In genomic region chr5:66676457-66677117, GRCm38 (mm10) we compare ENCODE assay signal across 8 mouse cellular contexts. TPM values are rescaled to one million over a fixed set of nuclear protein-coding genes. Genes with fewer than 3 reads are reported as not detected.
A peak's percentile ranks its signal among the peaks of the same experiment; 100 is the strongest.
DNase-seq lines count a peak whose midpoint lies in the region; ATAC-seq and TF ChIP-seq lines count a peak whose summit lies in the region.

No protein-coding gene starts in this region.

- peak overlapping the region; percentile 90 for H3K27ac ChIP-seq in hindbrain, postnatal 0 days
- H3K27ac ChIP-seq in midbrain, embryonic 10.5 days (replicated peaks), result peak overlapping the region; percentile 88
- H3K27ac ChIP-seq in testis, adult 2 months (ENCODE audit: control insufficient read depth, insufficient read depth, low read depth, low read length), result peak overlapping the region; percentile 30; the same call in 1 of the 2 replicates

- no peak for TF ChIP-seq CTCF in hindbrain, postnatal 0 days (IDR thresholded peaks at IDR 0.05; ENCODE audit: low read depth)
- TF ChIP-seq CTCF in testis, adult 2 months (IDR thresholded peaks at IDR 0.05; ENCODE audit: control insufficient read depth, insufficient read depth, insufficient replicate concordance, low read depth, low read length), result no peak

- H3K27me3 ChIP-seq in hindbrain, postnatal 0 days (ENCODE audit: insufficient read depth, low read length), result no peaks in the 10 kb centered on the region
- H3K27me3 ChIP-seq in midbrain, embryonic 10.5 days (ENCODE audit: low read depth, poor library complexity, severe bottlenecking), result peaks cover 32% of the 10 kb centered on the region
- no peaks in the 10 kb centered on the region for H3K27me3 ChIP-seq in testis, adult 2 months (ENCODE audit: control insufficient read depth, insufficient read depth, low read length)

- TF ChIP-seq POLR2A in testis, adult 2 months (IDR thresholded peaks at IDR 0.05; ENCODE audit: control insufficient read depth, low read depth, low read length), result no peak; the same call in 1 of the 2 replicates

- no peaks in the 10 kb centered on the region for H3K4me1 ChIP-seq in hindbrain, postnatal 0 days (ENCODE audit: insufficient read depth, low read length)
- H3K4me1 ChIP-seq in midbrain, embryonic 10.5 days, result peaks cover 47% of the 10 kb centered on the region
- peaks cover 11% of the 10 kb centered on the region for H3K4me1 ChIP-seq in testis, adult 2 months (ENCODE audit: control insufficient read depth, insufficient read depth, low read length)

- under 1% methylated on average over 48 of the region's 51 CpGs for WGBS in hindbrain, postnatal 0 days
- under 1% methylated on average over 51 of the region's 51 CpGs for WGBS in midbrain, embryonic 10.5 days

- intact Hi-C loops in left cerebral cortex, postnatal 25 days (cut with DNase I), result loop anchor here (1.0 to 10.0 kb wide), 3 partner anchors 56 to 412 kb away; no protein-coding TSS in a partner anchor

- DNase-seq in CD4-positive, CD25-positive, alpha-beta regulatory T cell, adult 2 months (ENCODE audit: low read depth, low spot score), result peak; percentile 4
- DNase-seq in cerebellum, adult 11-12 months, result peak; percentile 81
- peak; percentile 54 to 75 for DNase-seq in frontal cortex, adult 2 months (ENCODE audit: extremely low spot score in 1 of 2, low spot score in 1 of 2)
- DNase-seq in hindbrain, postnatal 0 days (ENCODE audit: low spot score), result peak; percentile 88
- peak; percentile 79 for DNase-seq in left cerebral cortex, postnatal 25 days (ENCODE audit: low spot score in 2 of 2)
- DNase-seq in midbrain, embryonic 10.5 days (ENCODE audit: low spot score), result peak; percentile 72

- ATAC-seq in CD4-positive, CD25-positive, alpha-beta regulatory T cell, adult 4 months, result no peak
- ATAC-seq in hindbrain, postnatal 0 days, result peak; percentile 85

- H3K36me3 ChIP-seq in hindbrain, postnatal 0 days (ENCODE audit: insufficient read depth, low read length), result peaks cover 8% of the 10 kb centered on the region; the same call in 1 of the 2 replicates
- H3K36me3 ChIP-seq in midbrain, embryonic 10.5 days, result peaks cover 18% of the 10 kb centered on the region
- H3K36me3 ChIP-seq in testis, adult 2 months (ENCODE audit: control insufficient read depth, insufficient read depth, low read length), result no peaks in the 10 kb centered on the region

- H3K4me3 ChIP-seq in hindbrain, postnatal 0 days (ENCODE audit: low read length), result peak overlapping the region; percentile 79
- H3K4me3 ChIP-seq in midbrain, embryonic 10.5 days, result peak overlapping the region; percentile 74
- H3K4me3 ChIP-seq in testis, adult 2 months (ENCODE audit: control insufficient read depth, low read depth, low read length), result peak overlapping the region; percentile 84

- H3K4me2 ChIP-seq in hindbrain, postnatal 0 days (ENCODE audit: low read depth, low read length), result peak overlapping the region; percentile 81

- no peaks in the 10 kb centered on the region for H3K9me3 ChIP-seq in hindbrain, postnatal 0 days (ENCODE audit: low read length)
- no peaks in the 10 kb centered on the region for H3K9me3 ChIP-seq in midbrain, embryonic 10.5 days (replicated peaks)

- peak overlapping the region; percentile 84 for H3K9ac ChIP-seq in hindbrain, postnatal 0 days (replicated peaks; ENCODE audit: low read length)

RNA-seq across cellular contexts. Expression of gene Uchl1, which starts 0.7 kb away (rescaled TPM):
- polyA plus RNA-seq in CD4-positive, CD25-positive, alpha-beta regulatory T cell, adult 4 months (2017; shearing (Covaris generic)), result not detected
- polyA plus RNA-seq in frontal cortex, adult 2 months (2012; rRNA removed), result 1,035 and 1,066 TPM in 2 replicates
- total RNA-seq in hindbrain, postnatal 0 days (2014; rRNA removed), result 1,561 and 1,591 TPM in 2 replicates
- polyA plus RNA-seq in hindbrain, postnatal 0 days (2015; fragmentation: Nextera tagmentation; extraction: Ambion mirVana), result 1,671 and 1,715 TPM in 2 replicates
- total RNA-seq in left cerebral cortex, postnatal 25 days (2021), result 100 to 1,000 TPM; 903 to 958 TPM
- 265 and 368 TPM in 2 replicates for polyA plus RNA-seq in midbrain, embryonic 10.5 days (2016; fragmentation: Nextera tagmentation; extraction: Ambion mirVana)
- 78.5 and 98.7 TPM in 2 replicates for polyA plus RNA-seq in testis, adult 2 months (2012; rRNA removed)

RNA-seq across cellular contexts. Expression of gene Apbb2, which starts 58.0 kb away (rescaled TPM):
- 1 to 10 TPM in 1 of 2 experiments, under 1 TPM in 1; 0.93 to 6.7 TPM for polyA plus RNA-seq in CD4-positive, CD25-positive, alpha-beta regulatory T cell, adult 4 months (2017; shearing (Covaris generic))
- polyA plus RNA-seq in frontal cortex, adult 2 months (2012; rRNA removed), result 20.8 and 22.9 TPM in 2 replicates
- total RNA-seq in hindbrain, postnatal 0 days (2014; rRNA removed), result 66.0 and 76.9 TPM in 2 replicates
- polyA plus RNA-seq in hindbrain, postnatal 0 days (2015; fragmentation: Nextera tagmentation; extraction: Ambion mirVana), result 67.9 and 72.1 TPM in 2 replicates
- total RNA-seq in left cerebral cortex, postnatal 25 days (2021), result 10 to 100 TPM; 60.5 to 66.8 TPM
- 28.2 and 37.8 TPM in 2 replicates for polyA plus RNA-seq in midbrain, embryonic 10.5 days (2016; fragmentation: Nextera tagmentation; extraction: Ambion mirVana)
- 0.73 and 1.2 TPM in 2 replicates for polyA plus RNA-seq in testis, adult 2 months (2012; rRNA removed)

Comparison
In these comparisons a context has a peak if more than half of its experiments do, and no peak if none do; other contexts are left out.
1. DNase-seq: peak in every context shown above with its lines; median percentile 88 in hindbrain, postnatal 0 days; 81 in cerebellum, adult 11-12 months; 79 in left cerebral cortex, postnatal 25 days; 72 in midbrain, embryonic 10.5 days; 64 in frontal cortex, adult 2 months; 4 in CD4-positive, CD25-positive, alpha-beta regulatory T cell, adult 2 months.
2. H3K27ac ChIP-seq: peak in every context shown above with its lines; median percentile 90 in hindbrain, postnatal 0 days; 88 in midbrain, embryonic 10.5 days; 30 in testis, adult 2 months.
3. RNA of gene Uchl1, which starts 0.7 kb away (polyA plus RNA-seq): 1,671 to 1,715 TPM in hindbrain, postnatal 0 days, 1,035 to 1,066 TPM in frontal cortex, adult 2 months, 265 to 368 TPM in midbrain, embryonic 10.5 days and 78.5 to 98.7 TPM in testis, adult 2 months; not detected in CD4-positive, CD25-positive, alpha-beta regulatory T cell, adult 4 months; every median in the first group is over 10 times any median in the second.
4. Peak in every context shown above with its lines, with median percentiles within 50 percentile points of each other: H3K4me3 ChIP-seq.